In the genomic region with DNA sequence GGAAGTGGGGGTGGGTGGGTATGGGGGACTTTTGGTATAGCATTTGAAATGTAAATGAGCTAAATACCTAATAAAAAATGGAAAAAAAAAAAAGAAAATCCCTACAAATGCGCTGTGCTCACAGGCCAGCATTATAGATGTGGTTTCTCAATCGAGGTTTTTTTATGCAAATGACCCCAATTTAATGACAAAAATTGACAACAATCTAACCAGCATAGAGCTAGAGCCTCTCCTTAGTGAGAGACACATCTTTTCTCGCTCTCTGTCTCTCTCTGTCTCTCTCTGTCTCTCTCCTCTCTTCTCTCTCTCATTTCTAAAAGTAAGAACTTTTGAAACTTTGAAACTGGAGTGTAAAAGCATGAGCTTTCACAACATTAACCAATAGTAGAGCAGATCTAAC, we compare ENCODE assay signal across 16 mouse cellular contexts.
"Had no signal": no experiment of that assay in that cellular context is flagged by ENCODE, and none has a peak within 500 bp of the region (broad histone marks: within the 10 kb centered on the region; RNA-seq: fewer than 3 reads in every experiment).

No protein-coding gene starts in this region.

- H3K4me3 ChIP-seq: intestine, embryonic 15.5 days; kidney, embryonic 15.5 days; left cerebral cortex, adult 2 months; liver, embryonic 13.5 days; myocyte; neural tube, embryonic 12.5 days had no signal

- H3K27me3 ChIP-seq: intestine, embryonic 15.5 days; kidney, embryonic 15.5 days; liver, embryonic 13.5 days; neural tube, embryonic 12.5 days had no signal

- H3K27ac ChIP-seq: intestine, embryonic 15.5 days; kidney, embryonic 15.5 days; left cerebral cortex, adult 2 months; liver, embryonic 13.5 days; neural tube, embryonic 12.5 days had no signal

- ATAC-seq: intestine, embryonic 15.5 days had no signal

- H3K36me3 ChIP-seq: intestine, embryonic 15.5 days; kidney, embryonic 15.5 days; liver, embryonic 13.5 days; neural tube, embryonic 12.5 days had no signal

- H3K9ac ChIP-seq: intestine, embryonic 15.5 days; kidney, embryonic 15.5 days; liver, embryonic 13.5 days; neural tube, embryonic 12.5 days had no signal

- H3K4me2 ChIP-seq: intestine, embryonic 15.5 days; kidney, embryonic 15.5 days; liver, embryonic 13.5 days; neural tube, embryonic 12.5 days had no signal

- H3K4me1 ChIP-seq: intestine, embryonic 15.5 days; kidney, embryonic 15.5 days; liver, embryonic 13.5 days; neural tube, embryonic 12.5 days had no signal

- H3K9me3 ChIP-seq: intestine, embryonic 15.5 days; kidney, embryonic 15.5 days; liver, embryonic 13.5 days; neural tube, embryonic 12.5 days had no signal

- DNase-seq: kidney, adult 11 months; kidney, adult 8-10 months; kidney, postnatal 10 days; kidney, postnatal 36 days; layer of hippocampus, postnatal 36 days; liver, embryonic 13.5 days; lung, adult 2 months; lung, postnatal 14 days; lung, postnatal 4 days; thymus, adult 18-20 months; thymus, postnatal 36 days had no signal
